Mouse (Mus musculus) left cerebral cortex, postnatal 14 days (tissue): ENCODE results near the gene Gpr156. TPM values are rescaled to one million over a fixed set of nuclear protein-coding genes. Genes with fewer than 3 reads are reported as not detected.
A peak's percentile ranks its signal among the peaks of the same experiment; 100 is the strongest.

ENCODE experiments used
- DNase-seq, 2 experiments: peaks; one replicate each; pipeline ENCODE4 v3.0.0; 2021 to 2022; ENCODE audit warnings: low spot score in 2 of 2, mixed read lengths in 1 of 2
- intact Hi-C: fragments of 180-260 bp; cut with DNase I; formaldehyde crosslinking; loops from one replicate; pipeline ENCODE4 v1.15.1; 2025
- total RNA-seq, 2 experiments: library from RNA; stranded (reverse); gene quantifications; 2 replicates each; pipeline ENCODE4 v1.2.3; 2021

The Gpr156 gene
- total RNA-seq, 2 experiments from 2014 or later = 0.70 to 0.82 TPM

DNA sequence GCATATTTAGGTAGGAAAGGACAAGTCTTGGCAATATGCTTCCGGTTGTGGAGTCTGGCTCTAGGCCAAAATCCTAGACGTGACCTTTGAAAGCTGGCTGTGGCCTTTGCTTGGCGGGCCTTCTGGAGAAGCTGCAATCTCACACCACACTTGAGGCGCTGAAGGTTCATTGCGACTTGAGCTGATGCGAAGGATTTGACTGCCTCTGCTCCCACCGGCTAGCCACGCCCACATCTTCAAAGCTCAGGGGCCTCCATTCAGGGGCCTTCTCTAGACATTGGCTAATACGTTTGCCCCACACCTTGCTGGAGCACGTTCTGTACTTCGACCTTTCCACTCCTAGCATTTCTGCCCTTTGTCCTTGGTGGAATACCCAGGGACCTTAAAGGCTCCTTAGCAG is 15.0 kb upstream of the Gpr156 start:
- intact Hi-C loops = no loop called here
- no peak for DNase-seq

DNA sequence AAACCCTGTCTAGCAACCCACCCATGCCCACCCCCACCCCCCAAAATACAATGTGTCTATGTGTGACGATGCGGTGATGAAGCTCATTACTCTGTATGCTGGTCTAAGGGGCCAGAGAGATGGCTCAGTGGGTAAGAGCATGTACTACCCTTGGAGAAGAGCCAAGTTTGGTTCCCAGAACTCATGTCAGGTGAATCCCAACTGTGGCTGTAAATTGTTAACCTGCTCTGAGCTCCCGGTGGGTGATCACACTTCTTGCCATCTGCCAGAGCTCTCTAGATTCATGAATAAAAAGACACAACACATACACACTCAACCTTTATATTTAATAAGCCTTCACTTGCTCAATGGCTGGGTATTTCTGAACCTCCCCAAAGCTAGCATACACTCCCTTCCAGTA is 9.8 kb upstream of the Gpr156 start:
- intact Hi-C loops = no loop called here
- no peak for DNase-seq

GRCm38 (mm10) chr16:37911086-37911485 is 5.2 kb upstream of the Gpr156 start:
- no peak for DNase-seq

DNA sequence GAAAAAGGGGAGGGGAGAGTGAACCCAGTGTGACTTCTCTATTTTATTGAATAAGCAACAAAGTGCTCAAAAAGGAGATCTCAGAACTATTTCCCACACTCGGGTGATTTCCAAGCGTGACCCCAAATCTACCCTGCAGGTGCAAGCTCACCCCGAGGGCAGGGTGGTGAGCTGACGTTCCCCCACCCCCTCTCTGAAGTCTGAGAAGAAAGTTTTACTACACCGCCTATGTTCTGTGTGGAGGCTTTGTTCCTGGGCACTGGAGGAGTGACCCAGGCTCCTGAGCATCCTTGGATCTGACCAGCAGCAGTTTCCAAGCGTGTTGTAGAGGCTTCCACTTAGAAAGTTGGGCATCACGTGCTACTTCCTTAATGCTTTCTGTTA is 514 bp downstream of the Gpr156 start:
- no peak for DNase-seq
- intact Hi-C loops = no loop called here

More at GRCm38 (mm10) chr16:37911086-37911485, 5.2 kb upstream of the Gpr156 start:
- intact Hi-C loops = no loop called here

DNA sequence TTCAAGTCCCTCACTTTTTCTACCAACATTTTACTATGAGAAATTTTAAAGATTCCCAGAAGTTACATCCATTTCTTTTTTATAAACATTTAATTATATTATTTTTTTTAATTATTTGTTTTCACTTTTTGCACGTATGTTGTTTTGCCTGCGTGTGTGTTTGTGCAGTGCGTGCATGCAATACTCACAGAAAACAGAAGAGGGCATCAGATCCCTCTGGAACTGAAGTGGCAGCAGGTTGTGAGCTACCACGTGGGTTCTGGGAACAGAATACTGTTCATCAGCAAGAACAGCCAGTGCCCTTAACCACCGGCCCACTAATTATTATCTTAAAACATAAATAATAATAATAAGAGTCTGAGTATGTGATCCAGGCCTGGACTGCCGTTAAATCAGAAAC is 2.7 kb downstream of the Gpr156 start:
- no peak for DNase-seq
- intact Hi-C loops = no loop called here

DNA sequence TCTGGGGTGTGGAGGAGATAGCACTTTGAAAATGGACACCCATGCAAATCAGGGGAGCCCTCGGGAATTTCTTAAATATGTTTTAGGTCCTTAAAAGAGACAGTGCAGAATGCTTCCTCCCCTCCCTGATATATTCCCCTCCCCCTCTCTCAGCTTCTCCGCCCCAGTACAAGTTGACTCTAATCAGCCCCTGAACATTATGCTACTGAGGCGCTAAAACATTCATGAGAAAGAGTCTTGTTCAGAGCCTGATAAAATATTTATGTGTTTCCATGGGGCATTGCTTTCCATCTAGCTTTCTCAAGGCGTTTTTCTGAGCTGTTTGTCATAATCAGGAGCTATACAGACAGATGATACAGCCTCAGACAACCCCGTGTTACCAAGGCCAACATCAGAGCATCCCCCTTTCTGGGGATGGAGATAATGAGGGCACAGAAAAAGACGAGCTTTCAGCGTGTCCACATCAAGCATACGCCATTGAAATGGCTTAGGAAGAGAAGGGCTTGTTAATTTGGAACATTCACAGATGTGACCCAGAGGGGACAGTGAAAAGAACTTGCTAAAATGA is 4.6 kb downstream of the Gpr156 start:
- intact Hi-C loops = no loop called here
- no peak for DNase-seq

DNA sequence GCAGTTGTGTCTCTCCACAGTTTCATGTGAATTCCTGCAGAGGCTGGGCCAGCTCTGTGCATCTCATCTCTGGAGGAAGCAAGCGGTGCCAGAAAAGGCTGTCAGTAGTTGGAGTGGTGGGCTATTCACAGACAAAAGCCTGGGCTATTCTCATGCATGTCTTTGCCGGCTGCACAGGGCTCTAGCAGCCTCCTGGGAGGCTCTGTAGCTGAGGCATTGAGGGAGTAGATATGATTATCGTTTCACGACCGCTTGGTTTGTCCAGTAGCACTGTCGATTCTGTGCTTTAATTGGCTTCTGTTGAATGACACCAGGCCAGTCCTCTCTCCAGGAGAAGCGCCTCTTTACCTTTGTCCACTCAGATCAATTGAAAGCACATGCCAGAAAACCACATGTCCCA is 9.8 kb downstream of the Gpr156 start:
- DNase-seq = no peak
- intact Hi-C loops = no loop called here

DNA sequence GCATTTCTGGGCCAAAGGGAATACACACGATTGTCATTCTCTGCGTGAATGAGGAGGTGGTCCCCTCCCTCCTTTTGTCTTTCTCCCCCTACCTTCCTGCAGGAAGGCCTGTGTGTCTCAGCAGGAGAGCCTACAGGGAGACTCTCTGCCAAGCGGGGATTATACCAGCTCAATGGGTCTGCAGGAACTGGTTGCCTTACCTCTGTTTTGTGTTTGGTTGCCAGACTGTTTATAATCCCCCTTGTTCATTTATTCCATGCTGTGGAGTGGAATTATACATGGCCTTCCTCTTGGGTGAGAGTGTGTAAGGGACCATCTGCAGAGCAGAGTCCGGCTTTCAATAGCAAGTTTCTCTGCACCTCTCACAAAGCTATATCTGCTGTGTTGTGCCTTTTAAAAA is 10.8 kb downstream of the Gpr156 start:
- no peak for DNase-seq
- intact Hi-C loops = no loop called here

DNA sequence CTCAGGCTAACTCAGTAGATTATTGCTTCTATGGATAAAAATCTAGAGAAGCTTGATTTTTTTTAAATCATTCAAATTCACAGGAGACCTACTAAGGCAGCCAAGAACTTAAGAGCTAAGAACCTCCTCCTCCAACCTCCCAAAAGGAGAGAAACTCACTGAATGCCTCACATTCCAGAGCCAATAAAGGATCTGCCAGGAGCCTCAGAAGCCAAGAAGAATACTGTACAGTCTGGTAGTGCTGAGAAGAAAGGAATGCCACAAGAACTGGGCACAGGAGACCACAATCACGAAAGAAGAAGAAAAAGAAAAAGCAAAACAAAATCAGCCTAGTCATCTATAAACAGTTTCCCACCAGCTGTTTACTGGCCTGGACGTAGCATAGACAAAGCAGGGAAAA is 12.7 kb downstream of the Gpr156 start:
- DNase-seq = no peak

DNA sequence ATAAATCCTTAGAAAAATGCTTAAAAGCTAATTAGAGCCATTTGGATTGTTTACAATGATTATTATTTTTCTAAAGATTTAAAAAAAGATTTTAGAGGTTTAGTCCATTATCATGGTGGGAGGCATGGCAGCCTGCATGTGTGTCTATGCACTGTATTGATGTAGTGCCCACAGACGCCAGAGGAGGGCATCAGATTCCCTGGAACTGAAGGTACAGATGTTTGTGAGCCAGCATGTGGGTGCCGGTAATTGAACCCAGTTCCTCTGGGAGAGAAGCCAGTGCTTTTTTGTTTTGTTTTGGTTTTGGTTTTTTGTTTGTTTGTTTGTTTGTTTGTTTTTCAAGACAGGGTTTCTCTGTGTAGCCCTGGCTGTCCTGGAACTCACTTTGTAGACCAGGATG is 13.3 kb downstream of the Gpr156 start:
- no peak for DNase-seq
- intact Hi-C loops = no loop called here

More for the DNA sequence above, 12.7 kb downstream of the Gpr156 start:
- intact Hi-C loops = no loop called here

DNA sequence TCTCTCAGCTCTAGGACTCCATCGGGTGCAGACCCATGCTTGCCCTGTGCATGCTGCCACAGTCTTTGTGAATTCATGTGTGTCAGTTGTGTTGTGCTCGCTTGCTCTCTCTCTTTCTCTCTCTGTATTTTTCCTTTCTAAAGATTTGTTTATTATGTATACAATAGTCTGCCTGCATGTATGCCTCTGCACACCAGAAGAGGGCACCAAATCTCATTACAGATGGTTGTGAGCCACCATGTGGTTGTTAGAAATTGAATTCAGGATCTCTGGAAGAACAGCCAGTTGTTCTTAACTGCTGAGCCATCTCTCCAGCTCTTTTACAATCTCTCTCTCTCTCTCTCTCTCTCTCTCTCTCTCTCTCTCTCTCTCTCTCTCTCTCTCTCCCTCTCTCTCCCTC is 18.6 kb downstream of the Gpr156 start:
- no peak for DNase-seq
- intact Hi-C loops = no loop called here

DNA sequence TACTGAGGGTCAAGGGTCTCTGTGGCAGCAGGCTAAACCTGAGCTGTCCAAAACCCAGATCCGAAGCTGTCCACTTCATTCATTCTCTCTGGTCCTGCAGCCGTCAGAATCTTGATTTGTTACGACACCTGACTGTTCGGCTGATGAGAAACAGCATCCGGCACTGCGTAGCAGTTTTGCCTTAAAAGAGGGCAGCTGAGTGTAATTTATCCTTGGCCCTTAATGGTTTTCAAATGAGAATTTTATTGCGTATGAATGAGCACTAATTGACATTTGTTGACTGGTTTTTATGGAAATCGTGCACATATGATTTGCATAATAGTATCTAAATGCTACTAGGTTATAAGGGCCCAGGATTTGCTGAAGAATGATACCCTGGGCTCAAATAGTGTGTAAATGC is 21.0 kb downstream of the Gpr156 start:
- intact Hi-C loops = no loop called here
- DNase-seq = no peak

DNA sequence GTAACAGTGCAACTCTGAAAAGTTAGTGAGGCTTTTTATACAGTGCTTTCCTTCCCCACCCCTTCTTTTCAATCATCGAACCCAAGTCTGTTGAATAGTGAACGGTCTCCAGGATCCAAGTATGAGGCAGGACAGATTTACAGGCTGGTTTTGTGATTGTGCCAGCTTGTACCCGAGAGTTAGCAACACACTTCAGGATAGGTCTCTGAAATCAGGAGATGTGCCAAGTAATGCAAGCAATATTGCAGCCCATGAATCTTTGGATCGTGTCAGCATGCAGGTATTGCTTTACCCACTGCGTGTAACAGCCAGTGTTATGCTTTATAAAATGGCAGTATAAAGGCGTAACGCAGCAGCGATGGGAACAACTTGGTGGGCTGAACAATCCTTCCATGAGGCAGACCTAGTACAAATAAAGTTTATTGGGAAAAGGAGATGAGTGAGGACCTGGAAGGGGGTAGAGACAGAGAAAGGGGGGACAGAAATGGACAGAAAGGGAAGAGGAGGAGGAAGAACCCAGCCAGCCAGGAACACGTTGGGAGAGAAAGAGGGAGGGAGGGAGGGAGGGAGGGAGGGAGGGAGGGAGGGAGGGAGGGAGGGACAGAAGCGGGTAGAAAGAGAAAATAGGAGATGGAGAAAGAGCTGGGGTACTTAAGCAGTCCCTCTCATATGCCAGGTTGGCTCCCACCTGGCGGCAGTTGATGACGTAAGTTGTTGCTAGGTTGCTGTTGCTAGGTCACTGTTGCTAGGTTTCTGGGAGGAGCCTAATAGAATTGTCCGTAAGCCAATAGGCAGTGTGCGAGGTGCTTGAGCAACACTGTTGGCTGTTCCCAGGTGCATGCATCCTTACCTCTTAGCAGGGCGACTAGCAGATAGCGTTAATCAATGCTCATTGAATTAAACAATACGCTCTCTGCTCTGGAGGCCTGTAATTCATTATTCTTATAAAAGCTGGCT is 22.1 kb downstream of the Gpr156 start:
- DNase-seq = peak; percentile 81 to 93
- intact Hi-C loops = no loop called here

DNA sequence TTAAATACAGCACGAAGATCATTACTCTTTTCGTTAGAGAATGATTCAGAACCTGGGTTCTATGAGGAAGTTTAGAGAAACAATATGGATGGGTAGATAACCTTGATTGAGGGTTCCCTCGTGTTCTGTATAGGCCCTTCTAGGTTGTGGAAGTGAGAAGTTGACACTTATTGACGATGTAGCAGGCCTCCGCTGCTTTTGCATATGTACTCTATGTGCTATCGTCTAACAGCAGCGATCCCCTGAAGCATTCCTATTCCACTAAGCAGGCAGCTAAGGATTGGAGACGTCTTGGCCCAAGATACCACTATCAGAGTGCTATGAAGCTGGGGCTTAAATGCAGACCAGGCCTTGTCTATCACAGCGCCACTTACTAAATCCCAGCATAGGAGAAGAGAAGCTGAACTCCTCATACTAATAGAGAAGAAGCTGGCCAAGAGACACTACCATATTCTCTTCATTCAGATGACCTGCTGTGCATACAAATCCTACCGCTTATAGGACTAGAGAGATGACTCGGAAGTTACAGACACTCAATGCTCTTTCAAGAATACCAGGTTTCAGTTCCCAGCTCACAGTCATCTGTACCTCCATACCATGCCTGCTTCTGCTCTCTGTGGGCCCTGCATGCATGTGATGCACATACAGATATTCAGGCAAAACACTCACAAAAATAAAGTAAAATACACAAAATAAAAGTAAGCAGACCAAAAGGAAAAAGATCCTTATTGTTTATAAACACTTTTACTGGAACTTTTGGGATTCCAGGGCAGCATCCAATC is 23.0 kb downstream of the Gpr156 start:
- DNase-seq = no peak
- intact Hi-C loops = no loop called here

GRCm38 (mm10) chr16:37940291-37940690 is 24.0 kb downstream of the Gpr156 start:
- intact Hi-C loops = loop anchor here (10.0 kb wide), 1 partner anchor 125 kb away; no protein-coding TSS in a partner anchor
- no peak for DNase-seq

DNA sequence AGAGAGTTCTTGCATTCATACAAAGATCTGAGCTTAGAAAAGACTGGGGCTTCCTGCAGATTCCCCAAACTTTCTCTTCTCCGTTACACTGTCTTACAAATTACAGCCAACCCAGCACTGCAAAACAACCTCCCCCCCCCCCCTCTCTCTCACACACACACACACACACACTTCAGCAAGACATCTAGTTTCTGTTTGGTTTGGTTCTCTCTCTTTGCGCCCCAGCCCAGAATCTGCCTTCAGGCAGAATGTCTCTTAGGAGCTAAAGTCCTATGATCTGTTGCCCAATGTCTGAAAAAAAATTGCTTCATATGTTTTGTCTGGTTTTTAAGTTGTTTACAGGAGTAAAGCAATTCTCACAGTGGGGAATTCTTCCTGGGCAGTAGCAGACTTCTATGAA is 27.4 kb downstream of the Gpr156 start:
- DNase-seq = no peak
- intact Hi-C loops = loop anchor here (10.0 kb wide), 1 partner anchor 129 kb away; no protein-coding TSS in a partner anchor

DNA sequence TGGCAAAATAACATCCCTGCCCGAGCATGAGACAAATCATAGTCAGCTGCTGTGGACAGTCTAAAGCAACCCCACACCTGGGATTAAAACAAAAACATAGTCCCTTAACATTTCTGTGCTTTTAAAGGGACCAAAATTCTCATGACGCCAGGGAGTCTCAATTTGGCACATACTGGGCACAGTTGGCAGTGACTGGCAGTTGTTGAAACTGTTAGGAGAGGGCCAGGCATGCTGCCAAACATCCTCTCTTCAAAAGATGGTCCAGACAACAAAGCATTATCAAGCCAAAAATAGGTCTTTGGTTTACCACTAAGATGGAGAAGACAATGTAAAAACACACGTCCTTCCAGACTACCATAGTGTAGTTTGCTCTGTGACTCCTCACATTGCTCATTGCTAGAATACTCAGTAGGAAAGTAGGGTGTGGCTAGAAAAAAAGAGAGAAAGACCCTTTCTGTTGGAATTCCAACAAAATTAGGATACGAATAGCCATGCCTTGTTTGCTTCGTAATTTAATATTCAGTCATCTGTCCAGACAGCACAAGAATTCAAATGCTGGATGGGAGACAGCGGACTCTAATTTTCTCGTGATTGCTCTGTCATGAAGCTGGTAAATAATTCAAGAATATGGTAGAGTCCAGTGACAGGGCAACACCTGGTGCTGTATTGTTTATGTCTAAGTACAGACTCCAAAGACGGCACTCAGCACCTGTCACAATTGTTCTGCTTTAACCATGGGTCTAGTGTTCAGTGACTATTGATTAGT is 28.9 kb downstream of the Gpr156 start:
- intact Hi-C loops = loop anchor here (5.0 to 10.0 kb wide), 3 partner anchors 73 to 130 kb away; no protein-coding TSS in a partner anchor
- DNase-seq = peak; percentile 44 to 57

DNA sequence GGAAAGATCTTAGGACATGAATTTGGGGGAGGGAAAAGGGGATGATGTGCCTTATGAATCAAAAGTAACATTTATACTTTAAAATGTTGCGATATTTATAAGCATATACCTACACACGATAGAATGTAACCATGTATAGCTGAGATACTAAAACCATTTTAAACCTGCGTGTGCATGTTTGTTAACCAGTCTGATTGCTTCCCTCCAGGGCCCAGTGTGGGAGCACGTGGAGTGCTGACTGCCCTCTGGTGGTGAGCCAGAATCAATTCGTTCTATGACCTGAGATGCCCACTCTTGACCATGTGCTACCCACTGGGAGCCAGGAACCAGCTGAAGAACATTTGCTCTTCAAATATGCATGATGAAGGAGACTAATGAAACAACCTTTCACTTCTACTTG is 30.9 kb downstream of the Gpr156 start:
- peak; percentile 38 to 47 for DNase-seq
- intact Hi-C loops = loop anchor here (5.0 to 10.0 kb wide), 3 partner anchors 75 to 132 kb away; no protein-coding TSS in a partner anchor

GRCm38 (mm10) chr16:37948365-37948764 is 32.1 kb downstream of the Gpr156 start:
- intact Hi-C loops = loop anchor here (5.0 to 10.0 kb wide), 3 partner anchors 76 to 134 kb away; no protein-coding TSS in a partner anchor

More at GRCm38 (mm10) chr16:37948365-37948764, 32.1 kb downstream of the Gpr156 start:
- no peak for DNase-seq
